Mouse (Mus musculus) ES-Bruce4 (cell line): Measurements from ENCODE around the gene Kcnj5. TPM values are rescaled to one million over a fixed set of nuclear protein-coding genes. Genes with fewer than 3 reads are reported as not detected.
A peak's percentile ranks its signal among the peaks of the same experiment; 100 is the strongest.

Source experiments
- H3K27ac ChIP-seq: 2 replicates; pipeline ENCODE4 v1.5.1; 2012; ENCODE audit warnings: low read length, inconsistent platforms; ENCODE audit not compliant: insufficient read depth
- H3K27me3 ChIP-seq: 2 replicates; pipeline ENCODE4 v1.6.1; 2012; ENCODE audit warnings: mild to moderate bottlenecking, low read length, inconsistent platforms; ENCODE audit not compliant: control insufficient read depth, poor library complexity, insufficient read depth, severe bottlenecking
- H3K36me3 ChIP-seq: 2 replicates; pipeline ENCODE4 v1.6.1; 2012; ENCODE audit warnings: inconsistent platforms, mild to moderate bottlenecking, low read length, moderate library complexity; ENCODE audit not compliant: control insufficient read depth, poor library complexity, insufficient read depth, severe bottlenecking
- H3K4me1 ChIP-seq: one replicate; pipeline ENCODE4 v1.8.1; 2011; ENCODE audit warnings: low read length; ENCODE audit not compliant: control insufficient read depth, insufficient read depth
- H3K4me3 ChIP-seq: 2 replicates; pipeline ENCODE4 v1.5.1; 2011; ENCODE audit warnings: low read depth, mild to moderate bottlenecking, low read length
- H3K9ac ChIP-seq: 2 replicates; pipeline ENCODE4 v1.6.1; 2012; ENCODE audit warnings: low read depth, mild to moderate bottlenecking, inconsistent platforms; ENCODE audit not compliant: poor library complexity, severe bottlenecking
- H3K9me3 ChIP-seq: replicated peaks from 2 replicates; pipeline ENCODE4 v1.6.1; 2012; ENCODE audit warnings: mild to moderate bottlenecking, low read length, inconsistent platforms; ENCODE audit not compliant: control insufficient read depth, poor library complexity, insufficient read depth, severe bottlenecking
- CTCF ChIP-seq: IDR thresholded peaks from one replicate; pipeline ENCODE4 v1.8.1; 2011; ENCODE audit warnings: low read depth, low read length
- EP300 ChIP-seq: IDR thresholded peaks from 2 replicates; pipeline ENCODE4 v1.6.1; 2011; ENCODE audit warnings: low read depth, low read length; ENCODE audit not compliant: insufficient read depth
- POLR2A ChIP-seq: IDR thresholded peaks from one replicate; pipeline ENCODE4 v1.8.1; 2011; ENCODE audit warnings: low read length; ENCODE audit not compliant: insufficient read depth
- polyA plus RNA-seq: library from polyadenylated mRNA; stranded (reverse); fragments of >200 nt; gene quantifications from 2 replicates; pipeline ENCODE4 v1.2.4, GENCODE M21; 2011; ENCODE audit warnings: low read depth; ENCODE audit not compliant: missing spikeins, insufficient read depth, insufficient read length

Kcnj5 gene
- polyA plus RNA-seq = not detected in 2 replicates

- H3K4me3 ChIP-seq = peak within 1 kb of the TSS; percentile 68
- no peak within 1 kb of the TSS for H3K27ac ChIP-seq
- TF ChIP-seq POLR2A (no peak), EP300 (no peak), CTCF (no peak)
- H3K4me1 ChIP-seq = no peaks in the 10 kb centered on the region
- no peaks in the 10 kb centered on the region for H3K9me3 ChIP-seq
- no peaks in the 10 kb centered on the region for H3K36me3 ChIP-seq
- peaks cover 7% of the 10 kb centered on the region for H3K27me3 ChIP-seq
- peak within 1 kb of the TSS; percentile 3; the same call in 1 of the 2 replicates for H3K9ac ChIP-seq
These were observed at the start of gene Kcnj5 for GRCm38 (mm10) chr9:32344051-32344450. TSS of gene Kcnj5 (minus strand) at chr9:32344350.

- Histone ChIP-seq H3K9ac (no peak overlapping the region), H3K9me3 (no peaks in the 10 kb centered on the region), H3K4me3 (no peak overlapping the region), H3K4me1 (no peaks in the 10 kb centered on the region), H3K36me3 (no peaks in the 10 kb centered on the region), H3K27me3 (no peaks in the 10 kb centered on the region), H3K27ac (no peak overlapping the region)
- no peak for TF ChIP-seq CTCF
- no peak for TF ChIP-seq POLR2A
- no peak for TF ChIP-seq EP300
These were observed 48.6 kb upstream of the Kcnj5 start for GRCm38 (mm10) chr9:32392716-32393115.

GRCm38 (mm10) chr9:32391701-32392100 lies 47.6 kb upstream of the Kcnj5 start:
- TF ChIP-seq POLR2A = no peak
- no peak for TF ChIP-seq CTCF
- TF ChIP-seq EP300 = no peak
- Histone ChIP-seq H3K36me3 (no peaks in the 10 kb centered on the region), H3K4me1 (no peaks in the 10 kb centered on the region), H3K4me3 (no peak overlapping the region), H3K9ac (no peak overlapping the region), H3K9me3 (no peaks in the 10 kb centered on the region), H3K27me3 (no peaks in the 10 kb centered on the region), H3K27ac (no peak overlapping the region)

- H3K4me3 ChIP-seq = no peak overlapping the region
- no peak overlapping the region for H3K27ac ChIP-seq
- H3K9ac ChIP-seq = no peak overlapping the region
- no peaks in the 10 kb centered on the region for H3K9me3 ChIP-seq
- TF ChIP-seq CTCF = no peak
- no peaks in the 10 kb centered on the region for H3K27me3 ChIP-seq
- H3K4me1 ChIP-seq = no peaks in the 10 kb centered on the region
- no peaks in the 10 kb centered on the region for H3K36me3 ChIP-seq
These were observed 46.9 kb upstream of the Kcnj5 start for GRCm38 (mm10) chr9:32391092-32391491.

GRCm38 (mm10) chr9:32388120-32388519 lies 44.0 kb upstream of the Kcnj5 start:
- H3K4me1 ChIP-seq = no peaks in the 10 kb centered on the region
- H3K4me3 ChIP-seq = no peak overlapping the region
- no peaks in the 10 kb centered on the region for H3K36me3 ChIP-seq
- no peaks in the 10 kb centered on the region for H3K9me3 ChIP-seq
- no peak overlapping the region for H3K27ac ChIP-seq
- H3K27me3 ChIP-seq = no peaks in the 10 kb centered on the region
- no peak overlapping the region for H3K9ac ChIP-seq
- peak; percentile 71 for TF ChIP-seq CTCF
- TF ChIP-seq POLR2A = no peak
- TF ChIP-seq EP300 = no peak

GRCm38 (mm10) chr9:32384906-32385305 lies 40.8 kb upstream of the Kcnj5 start:
- Histone ChIP-seq H3K4me3 (no peak overlapping the region), H3K36me3 (no peaks in the 10 kb centered on the region), H3K9me3 (no peaks in the 10 kb centered on the region), H3K27ac (no peak overlapping the region), H3K4me1 (no peaks in the 10 kb centered on the region), H3K9ac (no peak overlapping the region), H3K27me3 (no peaks in the 10 kb centered on the region)
- TF ChIP-seq EP300 (no peak), CTCF (no peak), POLR2A (no peak)
